Mouse (Mus musculus): ENCODE data around the gene Adcy1.

- TF ChIP-seq POLR2A (IDR thresholded peaks at IDR 0.05; ENCODE audit: insufficient read depth, low read depth, low read length) (no peak), CTCF (IDR thresholded peaks at IDR 0.05) (no peak)
Measured at GRCm38 (mm10) chr11:7158196-7158595, 94.9 kb downstream of the Adcy1 start.

All from heart, adult 2 months (tissue).